Mouse (Mus musculus): Measurements from ENCODE around the gene Tmc8. TPM values are rescaled to one million over a fixed set of nuclear protein-coding genes. Genes with fewer than 3 reads are reported as not detected.

Gene Tmc8
- polyA plus RNA-seq, 1 experiment from 2014 or later, result 6.6 TPM

- Histone ChIP-seq H3K4me1 (replicated peaks) (peaks cover 29% of the 10 kb centered on the region), H3K27ac (no peak overlapping the region), H3K4me3 (replicated peaks) (no peak overlapping the region), H3K9me3 (no peaks in the 10 kb centered on the region), H3K36me3 (peaks cover 32% of the 10 kb centered on the region), H3K27me3 (replicated peaks) (no peaks in the 10 kb centered on the region), H3K4me2 (replicated peaks) (no peak overlapping the region), H3K9ac (no peak overlapping the region)
- ATAC-seq, result no peak
- 83% methylated on average over 9 of the region's 9 CpGs for WGBS
Observed at GRCm38 (mm10) chr11:117821868-117822267, 40.0 kb downstream of the Tmc8 start.

- Histone ChIP-seq H3K4me3 (replicated peaks) (no peak overlapping the region), H3K9ac (0 out of 2 replicates have a peak overlapping the region, but pooled peaks have one; percentile 15), H3K4me2 (replicated peaks) (peak overlapping the region; percentile 34), H3K36me3 (peaks cover 32% of the 10 kb centered on the region), H3K27me3 (replicated peaks) (no peaks in the 10 kb centered on the region), H3K4me1 (replicated peaks) (peaks cover 38% of the 10 kb centered on the region), H3K9me3 (no peaks in the 10 kb centered on the region), H3K27ac (peak overlapping the region; percentile 67)
- 57% methylated on average over 7 of the region's 7 CpGs for WGBS
- no peak for ATAC-seq
Observed at GRCm38 (mm10) chr11:117822728-117823241, 40.9 kb downstream of the Tmc8 start.

- Histone ChIP-seq H3K36me3 (peaks cover 29% of the 10 kb centered on the region), H3K27ac (peak overlapping the region; percentile 67), H3K4me2 (replicated peaks) (peak overlapping the region; percentile 79; the same call in 1 of the 2 replicates), H3K9me3 (no peaks in the 10 kb centered on the region), H3K4me3 (replicated peaks) (no peak overlapping the region), H3K27me3 (replicated peaks) (no peaks in the 10 kb centered on the region), H3K9ac (no peak overlapping the region), H3K4me1 (replicated peaks) (peaks cover 44% of the 10 kb centered on the region)
- ATAC-seq, result no peak
- 93% methylated on average over 6 of the region's 6 CpGs for WGBS
Observed at GRCm38 (mm10) chr11:117823411-117823810, 41.5 kb downstream of the Tmc8 start.

GRCm38 (mm10) chr11:117824060-117824969 is 42.4 kb downstream of the Tmc8 start:
- H3K9ac ChIP-seq, result peak overlapping the region; percentile 65
- H3K9me3 ChIP-seq, result no peaks in the 10 kb centered on the region
- H3K4me2 ChIP-seq (replicated peaks), result peak overlapping the region; percentile 79
- WGBS, result 12% methylated on average over 23 of the region's 23 CpGs
- H3K27me3 ChIP-seq (replicated peaks), result no peaks in the 10 kb centered on the region
- ATAC-seq, result peak; percentile 46
- H3K4me3 ChIP-seq (replicated peaks), result peak overlapping the region; percentile 59
- H3K36me3 ChIP-seq, result peaks cover 21% of the 10 kb centered on the region
- H3K27ac ChIP-seq, result peak overlapping the region; percentile 72
- peaks cover 53% of the 10 kb centered on the region for H3K4me1 ChIP-seq (replicated peaks)

GRCm38 (mm10) chr11:117825333-117826101 is 43.6 kb downstream of the Tmc8 start, which contains the start of the genes Afmid and Tk1:
Afmid (plus strand) TSS chr11:117825924.
Tk1 (minus strand) TSS chr11:117826092.
- ATAC-seq, result peak; percentile 72
- Histone ChIP-seq H3K9ac (peak within 1 kb of the TSS; percentile 65), H3K27ac (peak within 1 kb of the TSS; percentile 89), H3K36me3 (0 out of 2 replicates have a peak, but pooled peaks cover 12% of the 10 kb centered on the region), H3K9me3 (no peaks in the 10 kb centered on the region), H3K27me3 (replicated peaks) (no peaks in the 10 kb centered on the region), H3K4me3 (replicated peaks) (peak within 1 kb of the TSS; percentile 59), H3K4me2 (replicated peaks) (peak within 1 kb of the TSS; percentile 79), H3K4me1 (replicated peaks) (peaks cover 65% of the 10 kb centered on the region)
- under 1% methylated on average over 34 of the region's 34 CpGs for WGBS

- peak; percentile 6; the same call in 1 of the 2 replicates for ATAC-seq
- Histone ChIP-seq H3K4me2 (replicated peaks) (peak overlapping the region; percentile 79), H3K27me3 (replicated peaks) (no peaks in the 10 kb centered on the region), H3K9me3 (no peaks in the 10 kb centered on the region), H3K36me3 (0 out of 2 replicates have a peak, but pooled peaks cover 8% of the 10 kb centered on the region), H3K4me1 (replicated peaks) (peaks cover 67% of the 10 kb centered on the region), H3K4me3 (replicated peaks) (peak overlapping the region; percentile 59), H3K27ac (peak overlapping the region; percentile 89), H3K9ac (peak overlapping the region; percentile 65)
- WGBS, result 8% methylated on average over 5 of the region's 5 CpGs
Observed at GRCm38 (mm10) chr11:117826164-117826563, 44.3 kb downstream of the Tmc8 start.

GRCm38 (mm10) chr11:117826916-117827315 is 45.0 kb downstream of the Tmc8 start:
- 47% methylated on average over 8 of the region's 8 CpGs for WGBS
- H3K4me3 ChIP-seq (replicated peaks), result no peak overlapping the region
- ATAC-seq, result no peak
- H3K9me3 ChIP-seq, result no peaks in the 10 kb centered on the region
- peaks cover 68% of the 10 kb centered on the region for H3K4me1 ChIP-seq (replicated peaks)
- H3K4me2 ChIP-seq (replicated peaks), result peak overlapping the region; percentile 79
- peak overlapping the region; percentile 94 for H3K27ac ChIP-seq
- H3K27me3 ChIP-seq (replicated peaks), result no peaks in the 10 kb centered on the region
- peak overlapping the region; percentile 11; the same call in 1 of the 2 replicates for H3K9ac ChIP-seq
- H3K36me3 ChIP-seq, result 0 out of 2 replicates have a peak, but pooled peaks cover 6% of the 10 kb centered on the region

GRCm38 (mm10) chr11:117827386-117827785 is 45.5 kb downstream of the Tmc8 start:
- Histone ChIP-seq H3K4me2 (replicated peaks) (peak overlapping the region; percentile 79), H3K4me1 (replicated peaks) (peaks cover 69% of the 10 kb centered on the region), H3K27ac (peak overlapping the region; percentile 94), H3K4me3 (replicated peaks) (no peak overlapping the region), H3K27me3 (replicated peaks) (no peaks in the 10 kb centered on the region), H3K36me3 (0 out of 2 replicates have a peak, but pooled peaks cover 5% of the 10 kb centered on the region), H3K9me3 (no peaks in the 10 kb centered on the region), H3K9ac (peak overlapping the region; percentile 11)
- WGBS, result 39% methylated on average over 3 of the region's 3 CpGs
- no peak for ATAC-seq

GRCm38 (mm10) chr11:117828149-117828887 is 46.4 kb downstream of the Tmc8 start:
- 0 out of 2 replicates have a peak, but pooled peaks cover 1% of the 10 kb centered on the region for H3K36me3 ChIP-seq
- WGBS, result 56% methylated on average over 18 of the region's 18 CpGs
- no peaks in the 10 kb centered on the region for H3K27me3 ChIP-seq (replicated peaks)
- no peaks in the 10 kb centered on the region for H3K9me3 ChIP-seq
- H3K4me3 ChIP-seq (replicated peaks), result no peak overlapping the region
- H3K4me2 ChIP-seq (replicated peaks), result peak overlapping the region; percentile 79
- peak; percentile 31; the same call in 1 of the 2 replicates for ATAC-seq
- H3K4me1 ChIP-seq (replicated peaks), result peaks cover 63% of the 10 kb centered on the region
- H3K27ac ChIP-seq, result peak overlapping the region; percentile 94
- peak overlapping the region; percentile 11; the same call in 1 of the 2 replicates for H3K9ac ChIP-seq

- Histone ChIP-seq H3K27me3 (replicated peaks) (no peaks in the 10 kb centered on the region), H3K36me3 (no peaks in the 10 kb centered on the region), H3K4me2 (replicated peaks) (peak overlapping the region; percentile 30), H3K9me3 (no peaks in the 10 kb centered on the region), H3K27ac (peak overlapping the region; percentile 94), H3K9ac (0 out of 2 replicates have a peak overlapping the region, but pooled peaks have one; percentile 6), H3K4me3 (replicated peaks) (no peak overlapping the region), H3K4me1 (replicated peaks) (peaks cover 57% of the 10 kb centered on the region)
- WGBS, result 34% methylated on average over 9 of the region's 9 CpGs
- ATAC-seq, result peak; percentile 54
Observed at GRCm38 (mm10) chr11:117828888-117829604, 47.2 kb downstream of the Tmc8 start.

All from intestine, embryonic 15.5 days (tissue).